ENCODE assay signal across 12 mouse cellular contexts in the genomic region with DNA sequence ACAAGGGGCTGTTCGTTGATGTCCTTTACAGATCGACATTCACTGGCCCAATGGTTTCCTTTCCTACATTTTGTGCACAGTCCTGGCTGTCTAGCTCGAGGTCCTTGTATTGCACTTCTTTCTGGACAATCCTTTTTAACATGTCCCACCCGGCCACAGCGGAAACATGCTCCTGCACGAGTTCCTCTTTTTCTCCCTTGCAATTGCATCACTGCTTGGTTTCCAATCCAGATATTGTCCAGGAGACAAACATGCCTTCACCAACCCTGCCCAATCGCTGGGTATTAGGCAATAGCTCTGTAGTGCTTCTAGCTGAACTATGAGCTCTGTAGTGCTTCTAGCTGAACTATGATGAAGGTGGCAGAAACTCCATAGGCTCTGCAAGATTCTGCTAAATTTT.
"Had no signal": no experiment of that assay in that cellular context is flagged by ENCODE, and none has a peak within 500 bp of the region (broad histone marks: within the 10 kb centered on the region; RNA-seq: fewer than 3 reads in every experiment).

No protein-coding gene starts in this region.

- H3K4me1 ChIP-seq: midbrain, embryonic 13.5 days; midbrain, embryonic 15.5 days; neural tube, embryonic 12.5 days; stomach, embryonic 15.5 days had no signal

- H3K36me3 ChIP-seq: stomach, embryonic 15.5 days had no signal

- ATAC-seq: midbrain, embryonic 13.5 days; midbrain, embryonic 15.5 days had no signal

- H3K4me3 ChIP-seq: midbrain, embryonic 13.5 days; midbrain, embryonic 15.5 days; neural tube, embryonic 12.5 days; stomach, embryonic 15.5 days had no signal

- H3K9me3 ChIP-seq: stomach, embryonic 15.5 days had no signal

- DNase-seq: lung, embryonic 14.5 days; lung, postnatal 10 days; lung, postnatal 4 days; right cerebral cortex, postnatal 14 days; thymus, adult 2 months; thymus, postnatal 25 days; thymus, postnatal 4 days had no signal

- H3K27ac ChIP-seq: midbrain, embryonic 13.5 days; midbrain, embryonic 15.5 days; neural tube, embryonic 12.5 days; stomach, embryonic 15.5 days; stomach, postnatal 0 days had no signal

- H3K27me3 ChIP-seq: midbrain, embryonic 13.5 days; midbrain, embryonic 15.5 days; neural tube, embryonic 12.5 days; stomach, embryonic 15.5 days had no signal
